Mouse (Mus musculus) neural tube, embryonic 14.5 days (tissue): Measurements from ENCODE around the gene Crybg1. TPM values are rescaled to one million over a fixed set of nuclear protein-coding genes. Genes with fewer than 3 reads are reported as not detected.

Experiments used
- ATAC-seq: fragments of 200-750 bp; cut with Nextera tagmentation; 2 replicates; pipeline ENCODE4 v1.8.0; 2017; ENCODE audit warnings: low read depth, mild to moderate bottlenecking, moderate TSS enrichment, moderate library complexity
- H3K27ac ChIP-seq: fragments of 300-500 bp; sonication (generic); 2 replicates; pipeline ENCODE4 v1.5.1; 2014; ENCODE audit warnings: low read depth, mild to moderate bottlenecking, control low read depth, low read length, moderate library complexity, mixed read lengths
- H3K27me3 ChIP-seq: fragments of 300-500 bp; sonication (generic); 2 replicates; pipeline ENCODE4 v1.6.1; 2014; ENCODE audit warnings: low read length; ENCODE audit not compliant: control insufficient read depth, insufficient read depth
- H3K36me3 ChIP-seq: fragments of 300-500 bp; sonication (generic); 2 replicates; pipeline ENCODE4 v1.6.1; 2014; ENCODE audit warnings: low read length, mixed read lengths; ENCODE audit not compliant: control insufficient read depth, insufficient read depth
- H3K4me1 ChIP-seq: fragments of 300-500 bp; sonication (generic); 2 replicates; pipeline ENCODE4 v1.6.1; 2014; ENCODE audit warnings: low read length; ENCODE audit not compliant: control insufficient read depth, insufficient read depth
- H3K4me2 ChIP-seq: fragments of 300-500 bp; sonication (generic); 2 replicates; pipeline ENCODE4 v1.6.1; 2014; ENCODE audit warnings: mild to moderate bottlenecking, low read depth, low read length, control low read depth
- H3K4me3 ChIP-seq: fragments of 300-500 bp; sonication (generic); 2 replicates; pipeline ENCODE4 v1.5.1; 2014; ENCODE audit warnings: low read depth, low read length, control low read depth, mixed read lengths
- H3K9ac ChIP-seq: fragments of 300-500 bp; sonication (generic); replicated peaks from 2 replicates; pipeline ENCODE4 v1.6.1; 2014; ENCODE audit warnings: low read depth, mild to moderate bottlenecking, control low read depth, low read length, mixed read lengths
- H3K9me3 ChIP-seq: fragments of 300-500 bp; sonication (generic); 2 replicates; pipeline ENCODE4 v1.6.1; 2016; ENCODE audit warnings: low read length; ENCODE audit not compliant: control insufficient read depth
- WGBS: fragments of 180-500 bp; shearing (Covaris S2); extraction: QIAGEN DNeasy Blood & Tissue Kit; methylation state at CpG from one replicate; pipeline ENCODE4 v1.1.7; 2014; 5-methylcytosine and 5-hydroxymethylcytosine counted together
- polyA plus RNA-seq: library from polyadenylated mRNA; unstranded; fragments of >200 nt; fragmentation: Nextera tagmentation; extraction: Ambion mirVana; gene quantifications from 2 replicates; pipeline ENCODE4 v1.2.1, GENCODE M21; 2014

Gene Crybg1
- polyA plus RNA-seq, 1 experiment from 2014 or later = 0.09 TPM

- WGBS = 96% methylated on average over 6 of the region's 6 CpGs
- no peak overlapping the region for H3K9ac ChIP-seq
- H3K4me1 ChIP-seq = no peaks in the 10 kb centered on the region
- no peak overlapping the region for H3K27ac ChIP-seq
- no peaks in the 10 kb centered on the region for H3K27me3 ChIP-seq
- H3K36me3 ChIP-seq = no peaks in the 10 kb centered on the region
- H3K4me2 ChIP-seq = no peak overlapping the region
- H3K9me3 ChIP-seq = no peaks in the 10 kb centered on the region
- ATAC-seq = no peak
- H3K4me3 ChIP-seq = no peak overlapping the region
These were observed 82.7 kb downstream of the Crybg1 start for GRCm38 (mm10) chr10:44065848-44066360.

- Histone ChIP-seq H3K9me3 (no peaks in the 10 kb centered on the region), H3K4me3 (no peak overlapping the region), H3K27ac (no peak overlapping the region), H3K4me1 (no peaks in the 10 kb centered on the region), H3K9ac (no peak overlapping the region), H3K36me3 (no peaks in the 10 kb centered on the region), H3K4me2 (no peak overlapping the region), H3K27me3 (no peaks in the 10 kb centered on the region)
- over 99% methylated on average over 4 of the region's 4 CpGs for WGBS
- no peak for ATAC-seq
These were observed 85.7 kb downstream of the Crybg1 start for GRCm38 (mm10) chr10:44062981-44063380.

GRCm38 (mm10) chr10:44050913-44051312, 97.7 kb downstream of the Crybg1 start:
- no peak overlapping the region for H3K9ac ChIP-seq
- no peaks in the 10 kb centered on the region for H3K36me3 ChIP-seq
- no peaks in the 10 kb centered on the region for H3K4me1 ChIP-seq
- H3K9me3 ChIP-seq = no peaks in the 10 kb centered on the region
- WGBS = 79% methylated on average over 6 of the region's 6 CpGs
- no peak overlapping the region for H3K4me2 ChIP-seq
- H3K27ac ChIP-seq = no peak overlapping the region
- no peak for ATAC-seq
- no peak overlapping the region for H3K4me3 ChIP-seq
- no peaks in the 10 kb centered on the region for H3K27me3 ChIP-seq

GRCm38 (mm10) chr10:44044727-44045126, 103.9 kb downstream of the Crybg1 start:
- Histone ChIP-seq H3K4me2 (no peak overlapping the region), H3K36me3 (no peaks in the 10 kb centered on the region), H3K9me3 (no peaks in the 10 kb centered on the region), H3K4me3 (no peak overlapping the region), H3K27me3 (no peaks in the 10 kb centered on the region), H3K27ac (no peak overlapping the region), H3K4me1 (no peaks in the 10 kb centered on the region), H3K9ac (no peak overlapping the region)
- no peak for ATAC-seq
- WGBS = 84% methylated on average over 4 of the region's 4 CpGs

GRCm38 (mm10) chr10:44043630-44044029, 105.0 kb downstream of the Crybg1 start:
- Histone ChIP-seq H3K27me3 (no peaks in the 10 kb centered on the region), H3K4me1 (no peaks in the 10 kb centered on the region), H3K36me3 (no peaks in the 10 kb centered on the region), H3K27ac (no peak overlapping the region), H3K4me2 (no peak overlapping the region), H3K4me3 (no peak overlapping the region), H3K9me3 (no peaks in the 10 kb centered on the region), H3K9ac (no peak overlapping the region)
- 74% methylated on average over 7 of the region's 7 CpGs for whole genome bisulfite sequencing
- no peak for ATAC-seq

GRCm38 (mm10) chr10:44039185-44039584, 109.5 kb downstream of the Crybg1 start:
- ATAC-seq = no peak
- Histone ChIP-seq H3K4me1 (no peaks in the 10 kb centered on the region), H3K36me3 (no peaks in the 10 kb centered on the region), H3K27ac (no peak overlapping the region), H3K4me3 (no peak overlapping the region), H3K27me3 (no peaks in the 10 kb centered on the region), H3K4me2 (no peak overlapping the region), H3K9ac (no peak overlapping the region), H3K9me3 (no peaks in the 10 kb centered on the region)
- WGBS = 91% methylated on average over 2 of the region's 2 CpGs

GRCm38 (mm10) chr10:44037918-44038544, 110.6 kb downstream of the Crybg1 start:
- Histone ChIP-seq H3K27me3 (no peaks in the 10 kb centered on the region), H3K4me3 (no peak overlapping the region), H3K36me3 (no peaks in the 10 kb centered on the region), H3K9ac (no peak overlapping the region), H3K4me2 (no peak overlapping the region), H3K4me1 (no peaks in the 10 kb centered on the region), H3K27ac (no peak overlapping the region), H3K9me3 (no peaks in the 10 kb centered on the region)
- ATAC-seq = no peak
- 55% methylated on average over 11 of the region's 11 CpGs for WGBS

GRCm38 (mm10) chr10:44029566-44029965, 119.1 kb downstream of the Crybg1 start:
- Histone ChIP-seq H3K27me3 (no peaks in the 10 kb centered on the region), H3K27ac (no peak overlapping the region), H3K9me3 (no peaks in the 10 kb centered on the region), H3K36me3 (no peaks in the 10 kb centered on the region), H3K4me1 (no peaks in the 10 kb centered on the region), H3K4me2 (no peak overlapping the region), H3K9ac (no peak overlapping the region), H3K4me3 (no peak overlapping the region)
- WGBS = 76% methylated on average over 3 of the region's 3 CpGs
- no peak for ATAC-seq

GRCm38 (mm10) chr10:44027226-44027625, 121.4 kb downstream of the Crybg1 start:
- no peak for ATAC-seq

More at GRCm38 (mm10) chr10:44027226-44027625, 121.4 kb downstream of the Crybg1 start:
- 63% methylated on average over 1 of the region's 1 CpGs for WGBS
- Histone ChIP-seq H3K27ac (no peak overlapping the region), H3K4me3 (no peak overlapping the region), H3K36me3 (no peaks in the 10 kb centered on the region), H3K4me2 (no peak overlapping the region), H3K27me3 (no peaks in the 10 kb centered on the region), H3K9ac (no peak overlapping the region), H3K9me3 (no peaks in the 10 kb centered on the region), H3K4me1 (no peaks in the 10 kb centered on the region)
